9 mouse cellular contexts compared by ENCODE assay signal in genomic region chr5:30476534-30476933, GRCm38 (mm10). TPM values are rescaled to one million over a fixed set of nuclear protein-coding genes. Genes with fewer than 3 reads are reported as not detected.
A peak's percentile ranks its signal among the peaks of the same experiment; 100 is the strongest.
DNase-seq lines count a peak whose midpoint lies in the region; ATAC-seq and TF ChIP-seq lines count a peak whose summit lies in the region.
"Had no signal": no experiment of that assay in that cellular context is flagged by ENCODE, and none has a peak within 500 bp of the region (broad histone marks: within the 10 kb centered on the region; RNA-seq: fewer than 3 reads in every experiment).

No protein-coding gene starts in this region.

- no peak for ATAC-seq in neural tube, embryonic 11.5 days (ENCODE audit: insufficient read depth, low FRiP score, low TSS enrichment)

- H3K4me1 ChIP-seq in neural tube, embryonic 11.5 days (ENCODE audit: control insufficient read depth, insufficient read depth, low read length) = no peaks in the 10 kb centered on the region

- H3K36me3 ChIP-seq in neural tube, embryonic 11.5 days (ENCODE audit: control insufficient read depth, insufficient read depth, low read length) = no peaks in the 10 kb centered on the region

- H3K4me2 ChIP-seq in neural tube, embryonic 11.5 days (ENCODE audit: low read depth) = no peak overlapping the region

- no peak overlapping the region for H3K9ac ChIP-seq in neural tube, embryonic 11.5 days (ENCODE audit: low read length)

- DNase-seq in gastrocnemius, adult 2 months = no peak
- no peak for DNase-seq in gastrocnemius, adult 18-20 months (ENCODE audit: low spot score)
- DNase-seq in neural tube, embryonic 11.5 days (ENCODE audit: low spot score) = peak; percentile 48
- DNase-seq in neural tube, embryonic 10.5 days (ENCODE audit: extremely low spot score, low spot score) = no peak
- peak; percentile 17 for DNase-seq in cerebellum, adult 11 months
- peak; percentile 5 to 23 for DNase-seq in kidney, postnatal 36 days
- peak; percentile 45 for DNase-seq in thymus, postnatal 14 days
- no peak for DNase-seq in urinary bladder, adult 18-20 months (ENCODE audit: low spot score in 2 of 2)

- H3K9me3 ChIP-seq in neural tube, embryonic 11.5 days (ENCODE audit: control insufficient read depth, low read length) = no peaks in the 10 kb centered on the region

- no peaks in the 10 kb centered on the region for H3K27me3 ChIP-seq in neural tube, embryonic 11.5 days (ENCODE audit: control insufficient read depth, insufficient read depth, low read length)

- TF ChIP-seq CTCF in gastrocnemius, adult 2 months (IDR thresholded peaks at IDR 0.05) = peak; percentile 77

- intact Hi-C loops in gastrocnemius, adult 2 months (cut with DNase I) = no loop called here

- 43% methylated on average over 10 of the region's 10 CpGs for WGBS in neural tube, embryonic 11.5 days

- no peak overlapping the region for H3K27ac ChIP-seq in gastrocnemius, adult 2 months
- H3K27ac ChIP-seq in neural tube, embryonic 11.5 days (ENCODE audit: low read depth, low read length) = no peak overlapping the region

- H3K4me3 ChIP-seq in gastrocnemius, adult 2 months = no peak overlapping the region
- no peak overlapping the region for H3K4me3 ChIP-seq in neural tube, embryonic 11.5 days (ENCODE audit: low read depth, low read length)

RNA-seq across cellular contexts. Expression of gene 1700001C02Rik, which starts 10.7 kb away (rescaled TPM):
- total RNA-seq in gastrocnemius, adult 2 months (2021) = not detected
- total RNA-seq in gastrocnemius, adult 18-20 months (2021) = not detected
- polyA plus RNA-seq in neural tube, embryonic 11.5 days (2014; fragmentation: Nextera tagmentation; extraction: Ambion mirVana) = not detected in 2 replicates
- total RNA-seq: layer of hippocampus, adult 18-20 months had no signal

RNA-seq across cellular contexts. Expression of gene Otof, which starts 14.8 kb away (rescaled TPM):
- under 1 TPM; 0.10 to 0.14 TPM for total RNA-seq in gastrocnemius, adult 2 months (2021)
- under 1 TPM; 0.07 to 0.19 TPM for total RNA-seq in gastrocnemius, adult 18-20 months (2021)
- polyA plus RNA-seq in neural tube, embryonic 11.5 days (2014; fragmentation: Nextera tagmentation; extraction: Ambion mirVana) = 0.04 and 0.18 TPM in 2 replicates

Comparison
In these comparisons a context has a peak if more than half of its experiments do, and no peak if none do; other contexts are left out.
1. DNase-seq: peak in neural tube, embryonic 11.5 days (single experiment), cerebellum, adult 11 months (single experiment), kidney, postnatal 36 days (2 of 2) and thymus, postnatal 14 days (single experiment); none in gastrocnemius, adult 2 months (single experiment), gastrocnemius, adult 18-20 months (single experiment), neural tube, embryonic 10.5 days (single experiment) and urinary bladder, adult 18-20 months (0 of 2).